Mouse (Mus musculus) intestine, embryonic 15.5 days (tissue): ENCODE measurements around the gene Esyt2. TPM values are rescaled to one million over a fixed set of nuclear protein-coding genes. Genes with fewer than 3 reads are reported as not detected.
A peak's percentile ranks its signal among the peaks of the same experiment; 100 is the strongest.
"Not testable (repeated sequence)": the region's sequence is repeated elsewhere in the genome, so short reads cannot be mapped to it uniquely, and the experiment has no call there.

Source experiments
- ATAC-seq: fragments of 200-750 bp; cut with Nextera tagmentation; 2 replicates; pipeline ENCODE4 v1.8.0; 2017; ENCODE audit warnings: moderate TSS enrichment, moderate library complexity
- H3K27ac ChIP-seq: fragments of 300-500 bp; sonication (generic); 2 replicates; pipeline ENCODE4 v1.5.1; 2015; ENCODE audit warnings: mild to moderate bottlenecking, inconsistent platforms
- H3K27me3 ChIP-seq: fragments of 300-500 bp; sonication (generic); replicated peaks from 2 replicates; pipeline ENCODE4 v1.6.1; 2015; ENCODE audit warnings: inconsistent platforms
- H3K36me3 ChIP-seq: fragments of 300-500 bp; sonication (generic); 2 replicates; pipeline ENCODE4 v1.6.1; 2015; ENCODE audit warnings: inconsistent platforms
- H3K4me1 ChIP-seq: fragments of 300-500 bp; sonication (generic); replicated peaks from 2 replicates; pipeline ENCODE4 v1.6.1; 2015; ENCODE audit warnings: inconsistent platforms
- H3K4me2 ChIP-seq: fragments of 300-500 bp; sonication (generic); replicated peaks from 2 replicates; pipeline ENCODE4 v1.6.1; 2015; ENCODE audit warnings: mild to moderate bottlenecking, inconsistent platforms
- H3K4me3 ChIP-seq: fragments of 300-500 bp; sonication (generic); replicated peaks from 2 replicates; pipeline ENCODE4 v1.5.1; 2015; ENCODE audit warnings: inconsistent platforms
- H3K9ac ChIP-seq: fragments of 300-500 bp; sonication (generic); 2 replicates; pipeline ENCODE4 v1.6.1; 2015; ENCODE audit warnings: inconsistent platforms
- H3K9me3 ChIP-seq: fragments of 300-500 bp; sonication (generic); 2 replicates; pipeline ENCODE4 v1.6.1; 2016; ENCODE audit warnings: inconsistent platforms
- WGBS: fragments of 180-500 bp; shearing (Covaris S2); methylation state at CpG from one replicate; pipeline ENCODE4 v1.1.7; 2015; 5-methylcytosine and 5-hydroxymethylcytosine counted together
- polyA plus RNA-seq: library from polyadenylated mRNA; unstranded; fragments of >200 nt; fragmentation: Nextera tagmentation; extraction: Ambion mirVana; gene quantifications from 2 replicates; pipeline ENCODE4 v1.2.1, GENCODE M21; 2015

Esyt2 gene
- polyA plus RNA-seq, 1 experiment from 2014 or later: 23.6 TPM

DNA sequence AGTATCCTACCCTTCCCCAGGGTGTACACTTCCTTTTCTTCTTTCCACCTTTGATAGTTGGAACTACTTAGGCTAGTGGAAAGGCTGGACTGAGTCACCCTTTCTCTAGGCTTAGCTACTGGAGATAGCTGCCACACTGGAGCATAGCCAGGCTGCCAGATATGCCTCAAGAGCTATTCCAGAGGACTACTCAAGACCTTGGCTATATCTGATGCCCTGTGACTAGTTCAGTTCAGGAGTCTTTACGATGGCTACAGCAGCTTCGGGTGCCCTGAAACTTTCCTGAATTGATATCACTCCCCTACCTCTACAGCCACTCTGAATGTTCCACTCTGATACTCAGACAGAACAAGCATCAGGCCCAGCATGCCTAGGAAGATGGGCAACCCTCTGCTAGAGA, 16.2 kb upstream of the Esyt2 start:
- Histone ChIP-seq H3K27me3 (0 out of 2 replicates have a peak, but pooled peaks cover 3% of the 10 kb centered on the region), H3K4me3 (no peak overlapping the region), H3K4me2 (no peak overlapping the region), H3K36me3 (no peaks in the 10 kb centered on the region), H3K4me1 (no peaks in the 10 kb centered on the region), H3K27ac (no peak overlapping the region), H3K9ac (no peak overlapping the region), H3K9me3 (no peaks in the 10 kb centered on the region)
- WGBS: 89% methylated on average over 2 of the region's 2 CpGs
- ATAC-seq: no peak

DNA sequence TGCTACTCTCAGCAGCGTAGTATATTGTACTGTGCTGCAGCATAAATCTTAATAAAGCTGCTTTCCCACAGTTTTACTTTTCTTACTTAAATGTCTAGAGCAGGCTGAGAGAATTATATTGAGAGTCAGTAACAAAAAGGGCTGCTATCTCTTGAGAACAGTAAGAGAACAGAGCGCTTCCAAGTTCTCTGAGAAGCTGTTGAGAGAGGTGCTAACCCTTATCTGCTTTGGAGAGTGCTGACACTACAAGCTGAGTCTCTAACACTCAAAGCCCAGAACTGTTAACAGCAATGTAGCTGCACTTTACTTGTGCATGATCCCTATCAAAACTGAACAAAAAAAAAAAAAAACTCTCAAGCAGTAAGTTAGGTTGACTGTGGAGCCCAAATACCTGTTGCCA, 15.7 kb upstream of the Esyt2 start:
- Histone ChIP-seq H3K27ac (no peak overlapping the region), H3K9me3 (no peaks in the 10 kb centered on the region), H3K27me3 (0 out of 2 replicates have a peak, but pooled peaks cover 3% of the 10 kb centered on the region), H3K9ac (no peak overlapping the region), H3K36me3 (no peaks in the 10 kb centered on the region), H3K4me2 (no peak overlapping the region), H3K4me3 (no peak overlapping the region), H3K4me1 (no peaks in the 10 kb centered on the region)
- ATAC-seq: no peak
- 66% methylated on average over 2 of the region's 2 CpGs for WGBS

DNA sequence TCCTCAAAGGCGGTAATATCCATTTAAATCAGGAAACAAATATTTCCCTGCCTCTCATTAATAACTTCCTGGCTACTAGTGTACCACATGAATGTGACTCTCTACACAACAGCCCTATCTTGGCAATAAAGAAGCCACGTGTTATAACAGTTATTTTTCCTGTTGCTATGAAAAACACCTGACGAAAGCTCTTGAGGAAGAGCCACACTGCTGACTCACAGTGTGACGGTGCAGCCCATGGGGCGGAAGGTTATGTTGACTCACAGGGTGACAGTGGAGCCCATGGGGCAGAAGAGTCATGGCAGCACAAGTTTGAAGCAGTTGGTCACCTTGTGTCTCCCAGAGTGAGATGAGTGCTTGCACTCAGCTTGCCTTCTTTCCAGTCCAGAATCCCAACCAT, 11.5 kb upstream of the Esyt2 start:
- Histone ChIP-seq H3K36me3 (no peaks in the 10 kb centered on the region), H3K4me2 (no peak overlapping the region), H3K9me3 (no peaks in the 10 kb centered on the region), H3K9ac (no peak overlapping the region), H3K4me3 (no peak overlapping the region), H3K27ac (no peak overlapping the region), H3K4me1 (no peaks in the 10 kb centered on the region), H3K27me3 (0 out of 2 replicates have a peak, but pooled peaks cover 3% of the 10 kb centered on the region)
- peak; percentile 46 for ATAC-seq
- 68% methylated on average over 5 of the region's 5 CpGs for WGBS

DNA sequence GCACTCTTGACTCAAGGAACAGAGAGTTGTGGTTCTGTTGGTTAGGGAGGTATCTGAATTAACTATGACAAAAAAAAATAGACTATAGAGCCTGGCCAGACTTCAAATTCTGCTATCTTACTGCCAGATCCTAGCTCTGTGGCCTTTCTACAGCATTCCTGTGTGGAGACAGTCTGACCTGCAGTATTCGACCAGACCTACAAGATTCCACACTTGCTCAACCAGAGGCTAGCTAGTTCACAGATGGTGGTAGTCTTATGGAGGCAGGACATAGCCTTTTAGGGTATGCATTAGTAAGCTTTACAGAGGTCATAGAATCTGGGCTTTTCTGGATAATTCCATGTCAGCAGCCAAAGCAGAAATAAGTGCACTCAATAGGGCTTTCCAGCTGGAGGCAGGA, 10.5 kb upstream of the Esyt2 start:
- H3K4me1 ChIP-seq: no peaks in the 10 kb centered on the region
- H3K9ac ChIP-seq: no peak overlapping the region
- H3K27me3 ChIP-seq: 0 out of 2 replicates have a peak, but pooled peaks cover 3% of the 10 kb centered on the region
- H3K36me3 ChIP-seq: no peaks in the 10 kb centered on the region
- H3K9me3 ChIP-seq: no peaks in the 10 kb centered on the region
- ATAC-seq: no peak
- H3K27ac ChIP-seq: no peak overlapping the region
- H3K4me2 ChIP-seq: no peak overlapping the region
- H3K4me3 ChIP-seq: no peak overlapping the region
- WGBS: 79% methylated on average over 1 of the region's 1 CpGs

DNA sequence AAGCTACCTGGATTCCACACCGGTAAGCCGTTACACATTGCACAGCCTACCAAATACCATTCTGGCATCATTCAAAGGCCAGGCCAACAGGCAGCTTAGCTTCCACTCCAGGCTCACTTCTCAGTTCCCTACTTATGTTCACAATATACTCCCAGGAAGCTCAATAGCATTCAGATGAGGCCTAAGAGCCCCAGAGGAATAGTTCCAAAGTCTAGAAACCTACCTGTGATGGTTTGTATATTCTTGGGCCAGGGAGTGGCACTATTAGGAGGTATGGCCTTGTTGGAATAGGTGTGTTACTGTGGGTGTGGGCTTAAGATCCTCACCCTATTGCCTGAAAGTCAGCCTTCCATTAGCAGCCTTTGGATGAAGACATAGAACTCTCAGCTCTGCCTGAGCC, 9.9 kb upstream of the Esyt2 start:
- H3K27ac ChIP-seq: no peak overlapping the region
- H3K4me1 ChIP-seq: no peaks in the 10 kb centered on the region
- H3K36me3 ChIP-seq: no peaks in the 10 kb centered on the region
- H3K4me3 ChIP-seq: no peak overlapping the region
- no peaks in the 10 kb centered on the region for H3K9me3 ChIP-seq
- H3K4me2 ChIP-seq: no peak overlapping the region
- H3K9ac ChIP-seq: no peak overlapping the region
- WGBS: 93% methylated on average over 2 of the region's 2 CpGs
- H3K27me3 ChIP-seq: 0 out of 2 replicates have a peak, but pooled peaks cover 3% of the 10 kb centered on the region
- ATAC-seq: peak; percentile 76

DNA sequence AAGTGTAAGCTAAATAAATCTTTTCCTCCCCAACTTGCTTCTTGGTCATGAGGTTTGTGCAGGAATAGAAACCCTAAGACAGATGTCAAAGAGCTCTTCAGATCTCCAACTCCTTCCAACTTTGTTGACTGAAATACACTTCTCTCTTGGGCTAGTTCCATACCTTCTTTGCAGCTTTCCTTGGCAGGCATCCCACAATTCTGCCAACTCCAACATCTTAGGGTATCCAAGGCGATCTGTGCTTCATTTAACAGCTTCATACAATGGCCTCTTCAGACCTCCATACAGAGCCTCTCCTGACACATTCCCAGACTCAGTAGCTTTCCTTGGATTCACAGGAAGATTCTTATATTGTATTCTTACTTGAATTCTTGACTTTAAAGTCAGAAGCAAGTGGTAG, 7.3 kb upstream of the Esyt2 start:
- no peak overlapping the region for H3K4me2 ChIP-seq
- no peak overlapping the region for H3K4me3 ChIP-seq
- no peaks in the 10 kb centered on the region for H3K36me3 ChIP-seq
- 0 out of 2 replicates have a peak, but pooled peaks cover 3% of the 10 kb centered on the region for H3K27me3 ChIP-seq
- H3K27ac ChIP-seq: no peak overlapping the region
- ATAC-seq: no peak
- no peaks in the 10 kb centered on the region for H3K4me1 ChIP-seq
- no peaks in the 10 kb centered on the region for H3K9me3 ChIP-seq
- WGBS: 55% methylated on average over 1 of the region's 1 CpGs
- no peak overlapping the region for H3K9ac ChIP-seq

DNA sequence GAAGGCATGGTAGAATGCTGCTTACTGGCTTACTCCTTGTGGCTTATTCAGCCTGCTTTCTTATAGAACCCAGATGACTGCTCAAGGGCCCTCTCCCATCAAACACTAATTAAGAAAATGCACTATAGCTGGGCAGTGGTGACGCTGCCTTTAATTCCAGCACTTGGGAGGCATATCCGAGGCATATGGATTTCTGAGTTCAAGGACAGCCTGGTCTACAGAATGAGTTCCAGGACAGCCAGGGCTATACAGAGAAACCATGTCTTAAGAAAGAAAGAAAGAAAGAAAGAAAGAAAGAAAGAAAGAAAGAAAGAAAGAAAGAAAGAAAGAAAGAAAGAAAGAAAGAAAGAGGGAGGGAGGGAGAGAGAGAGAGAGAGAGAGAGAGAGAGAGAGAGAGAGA, 5.9 kb upstream of the Esyt2 start, which contains the start of gene Gm11027:
Gm11027 (plus strand) TSS at position 301 of the 400 bp plus-strand sequence.
- H3K27me3 ChIP-seq, H3K4me3 ChIP-seq, H3K27ac ChIP-seq, H3K9ac ChIP-seq, H3K36me3 ChIP-seq, ATAC-seq, H3K4me1 ChIP-seq, H3K9me3 ChIP-seq, H3K4me2 ChIP-seq: not testable (repeated sequence)
- 84% methylated on average over 2 of the region's 2 CpGs for WGBS

DNA sequence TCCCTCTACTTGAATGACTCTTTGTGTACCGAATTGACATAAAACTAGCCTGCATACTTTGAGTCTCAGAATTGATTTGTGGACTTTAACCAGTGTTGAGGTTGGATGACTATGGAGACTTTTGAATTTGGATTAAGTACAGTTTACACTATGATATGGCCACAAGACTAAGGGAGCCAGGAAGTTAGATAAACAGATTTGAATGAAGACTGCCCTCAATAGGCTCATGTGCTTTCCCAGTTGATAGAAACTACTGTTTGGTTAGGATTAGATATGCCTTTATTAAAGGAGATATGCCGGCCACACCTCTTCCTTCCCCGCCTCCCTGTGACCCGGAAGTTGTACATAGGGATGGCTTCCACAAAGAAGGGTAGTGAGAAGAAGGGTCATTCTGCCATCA, 5.4 kb upstream of the Esyt2 start:
- no peak overlapping the region for H3K4me2 ChIP-seq
- 81% methylated on average over 4 of the region's 4 CpGs for WGBS
- no peak for ATAC-seq
- H3K27me3 ChIP-seq: no peaks in the 10 kb centered on the region
- H3K27ac ChIP-seq: no peak overlapping the region
- H3K9ac ChIP-seq: no peak overlapping the region
- no peaks in the 10 kb centered on the region for H3K4me1 ChIP-seq
- no peaks in the 10 kb centered on the region for H3K9me3 ChIP-seq
- no peaks in the 10 kb centered on the region for H3K36me3 ChIP-seq
- no peak overlapping the region for H3K4me3 ChIP-seq

DNA sequence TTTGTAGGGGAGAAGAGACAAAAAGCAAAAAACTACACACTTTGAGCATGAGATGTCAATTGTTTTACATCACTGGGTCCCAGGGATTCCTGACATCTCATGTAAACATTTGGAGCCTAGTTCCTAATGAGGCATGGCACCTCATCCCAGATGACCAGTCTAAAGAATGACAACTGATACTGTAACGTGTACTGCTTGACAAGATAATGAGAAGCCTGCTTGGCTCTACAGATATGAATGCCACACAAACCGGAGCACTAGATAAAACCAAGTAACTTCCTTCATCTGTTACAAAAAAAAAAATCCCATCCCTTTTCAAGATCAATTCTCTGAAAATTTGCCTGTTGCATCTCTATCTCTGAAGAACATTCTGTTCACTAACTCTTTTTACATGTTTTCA, 4.0 kb upstream of the Esyt2 start:
- Histone ChIP-seq H3K4me2 (no peak overlapping the region), H3K36me3 (no peaks in the 10 kb centered on the region), H3K4me1 (no peaks in the 10 kb centered on the region), H3K9me3 (no peaks in the 10 kb centered on the region), H3K4me3 (no peak overlapping the region), H3K27me3 (no peaks in the 10 kb centered on the region), H3K9ac (no peak overlapping the region), H3K27ac (no peak overlapping the region)
- WGBS: 69% methylated on average over 2 of the region's 2 CpGs
- no peak for ATAC-seq

DNA sequence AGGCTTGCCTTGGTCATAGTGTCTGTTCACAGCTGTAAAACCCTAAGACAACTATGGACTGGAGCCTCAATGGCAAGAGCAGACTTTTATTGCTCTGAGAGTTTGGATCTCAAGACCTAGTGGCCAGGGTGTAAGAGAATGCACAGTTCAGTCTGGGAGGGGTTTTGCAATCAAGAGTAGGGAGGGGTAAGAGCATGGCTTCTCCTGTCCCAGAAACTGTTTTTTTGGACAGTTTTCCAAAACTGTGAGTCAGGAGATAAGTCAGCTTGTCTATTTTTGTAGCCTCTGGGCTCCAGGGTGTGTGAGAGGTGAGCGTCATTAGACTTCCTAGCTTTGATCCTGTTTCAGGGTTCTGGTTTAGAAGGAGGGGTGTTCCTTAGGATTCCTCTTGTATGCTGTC, 2.5 kb upstream of the Esyt2 start:
- Histone ChIP-seq H3K9ac (no peak overlapping the region), H3K36me3 (no peaks in the 10 kb centered on the region), H3K27ac (no peak overlapping the region), H3K27me3 (no peaks in the 10 kb centered on the region), H3K4me3 (no peak overlapping the region), H3K4me1 (no peaks in the 10 kb centered on the region), H3K4me2 (no peak overlapping the region), H3K9me3 (no peaks in the 10 kb centered on the region)
- ATAC-seq: no peak
- WGBS: 100% methylated on average over 1 of the region's 1 CpGs

DNA sequence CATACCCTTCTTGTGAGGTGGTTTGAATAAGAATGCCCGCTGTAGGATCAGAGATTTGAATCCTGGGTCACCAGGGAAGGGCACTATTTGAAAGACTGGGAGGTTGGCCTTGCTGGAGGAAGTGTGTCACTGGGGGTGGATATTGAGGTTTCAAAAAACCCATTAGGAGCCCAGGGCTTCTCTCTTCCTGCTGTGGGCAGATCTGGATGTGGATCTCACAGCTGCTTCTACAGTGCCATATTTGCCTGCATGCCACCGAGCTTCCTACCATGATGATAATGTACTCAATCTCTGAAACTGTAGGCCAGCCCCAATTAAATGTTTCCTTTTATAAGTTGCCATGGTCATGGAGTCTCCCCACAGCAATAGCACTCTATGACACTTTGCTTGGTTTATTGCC, 1.8 kb upstream of the Esyt2 start:
- H3K4me1 ChIP-seq: no peaks in the 10 kb centered on the region
- H3K4me2 ChIP-seq: no peak overlapping the region
- no peak overlapping the region for H3K9ac ChIP-seq
- no peaks in the 10 kb centered on the region for H3K27me3 ChIP-seq
- ATAC-seq: no peak
- no peaks in the 10 kb centered on the region for H3K9me3 ChIP-seq
- WGBS: 95% methylated on average over 2 of the region's 2 CpGs
- no peak overlapping the region for H3K27ac ChIP-seq
- no peak overlapping the region for H3K4me3 ChIP-seq
- H3K36me3 ChIP-seq: no peaks in the 10 kb centered on the region

DNA sequence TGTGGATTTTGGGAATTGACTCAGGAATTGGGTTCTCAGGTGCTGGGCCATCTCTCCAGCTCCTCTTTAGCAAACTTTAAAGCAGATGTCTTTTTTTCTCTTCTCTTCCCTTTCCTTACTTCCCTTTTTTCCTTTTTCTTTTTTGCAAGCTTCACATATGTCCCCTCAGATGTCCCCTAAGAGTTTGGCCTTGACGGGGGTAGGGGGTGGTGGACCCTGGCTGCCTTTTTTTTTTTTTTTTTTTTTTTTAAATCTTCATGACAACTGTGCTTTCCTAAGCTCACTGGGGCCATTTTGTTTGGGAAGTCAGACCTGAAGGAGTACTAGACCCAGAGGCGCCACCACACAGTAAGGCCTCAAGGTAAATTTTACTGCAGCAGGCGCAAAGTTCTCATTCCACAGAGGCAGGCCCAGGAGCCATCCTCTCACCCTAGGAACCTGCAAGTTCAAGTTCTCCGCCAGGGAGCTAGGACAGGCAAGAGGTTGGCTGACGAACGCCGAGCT, 795 bp upstream of the Esyt2 start:
- no peaks in the 10 kb centered on the region for H3K27me3 ChIP-seq
- ATAC-seq: peak; percentile 48
- peak overlapping the region; percentile 74 for H3K9ac ChIP-seq

DNA sequence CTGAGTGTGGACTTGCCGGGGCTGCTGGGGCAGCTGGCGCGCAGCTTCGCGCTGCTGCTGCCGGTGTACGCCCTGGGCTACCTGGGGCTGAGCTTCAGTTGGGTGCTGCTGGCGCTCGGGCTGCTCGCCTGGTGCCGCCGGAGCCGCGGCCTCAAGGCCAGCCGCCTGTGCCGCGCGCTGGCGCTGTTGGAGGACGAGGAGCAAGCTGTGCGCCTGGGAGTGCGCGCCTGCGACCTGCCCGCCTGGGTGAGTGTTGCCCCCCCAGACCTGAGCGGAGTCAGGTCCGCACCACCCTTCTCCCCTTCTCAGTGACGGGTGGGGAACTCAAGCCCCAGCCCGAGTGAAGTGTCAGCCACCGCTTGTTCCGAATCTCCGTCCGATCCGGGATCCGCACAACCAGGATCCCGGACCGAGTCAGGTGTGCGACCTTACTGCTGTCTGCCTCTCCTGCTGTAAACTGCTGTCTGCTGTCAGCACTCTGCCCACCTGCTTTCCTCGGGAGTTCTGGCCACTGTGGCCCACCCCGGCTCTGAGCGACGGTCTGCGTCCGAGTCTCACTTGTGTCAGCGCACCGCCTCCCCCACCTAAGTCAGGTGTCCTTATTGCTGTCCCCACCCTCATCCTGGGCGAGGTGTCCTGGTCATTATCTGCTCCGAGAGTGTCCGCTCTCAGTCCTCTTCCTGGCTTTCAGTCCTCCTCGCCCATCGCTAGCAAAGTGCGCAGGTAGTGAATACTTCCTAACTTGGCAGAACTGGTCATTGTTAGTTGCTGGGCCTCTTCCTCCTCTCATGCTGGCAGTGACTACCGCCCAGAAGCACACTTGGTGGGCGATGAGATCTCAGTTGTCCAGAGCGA, 658 bp downstream of the Esyt2 start:
- peak overlapping the region; percentile 99 for H3K27ac ChIP-seq
- no peaks in the 10 kb centered on the region for H3K9me3 ChIP-seq
- peak overlapping the region; percentile 88 for H3K4me2 ChIP-seq
- peak; percentile 56 for ATAC-seq
- peak overlapping the region; percentile 94 for H3K4me3 ChIP-seq
- peak overlapping the region; percentile 96 for H3K9ac ChIP-seq
- H3K36me3 ChIP-seq: no peaks in the 10 kb centered on the region
- H3K27me3 ChIP-seq: no peaks in the 10 kb centered on the region
- WGBS: under 1% methylated on average over 55 of the region's 55 CpGs
- no peaks in the 10 kb centered on the region for H3K4me1 ChIP-seq

More for the DNA sequence above, 795 bp upstream of the Esyt2 start:
- Histone ChIP-seq H3K4me2 (peak overlapping the region; percentile 63), H3K27ac (peak overlapping the region; percentile 99), H3K36me3 (no peaks in the 10 kb centered on the region), H3K4me3 (peak overlapping the region; percentile 94), H3K9me3 (no peaks in the 10 kb centered on the region), H3K4me1 (no peaks in the 10 kb centered on the region)
- WGBS: 2% methylated on average over 7 of the region's 7 CpGs
